Mouse (Mus musculus): ENCODE results near the gene Aatk.

GRCm38 (mm10) chr11:120014758-120015157 is 32.2 kb downstream of the Aatk start:
- TF ChIP-seq CTCF (IDR thresholded peaks at IDR 0.05; ENCODE audit: control insufficient read depth, insufficient read depth, insufficient read length) (no peak), MYOG (IDR thresholded peaks at IDR 0.05; ENCODE audit: control insufficient read depth, extremely low read depth, insufficient read length) (no peak), USF1 (IDR thresholded peaks at IDR 0.05; ENCODE audit: low read depth) (no peak), CEBPB (IDR thresholded peaks at IDR 0.05; ENCODE audit: low read depth) (no peak)
